Mouse (Mus musculus) fat pad, adult 2 months (tissue): ENCODE data around the gene Rock2.
"Not testable (repeated sequence)": the region's sequence is repeated elsewhere in the genome, so short reads cannot be mapped to it uniquely, and the experiment has no call there.

Experiments
- DNase-seq: peaks from one replicate; pipeline ENCODE4 v3.0.0-alpha.2; 2011; ENCODE audit warnings: low read depth, low spot score; ENCODE audit errors: extremely low read depth

Rock2 gene

DNA sequence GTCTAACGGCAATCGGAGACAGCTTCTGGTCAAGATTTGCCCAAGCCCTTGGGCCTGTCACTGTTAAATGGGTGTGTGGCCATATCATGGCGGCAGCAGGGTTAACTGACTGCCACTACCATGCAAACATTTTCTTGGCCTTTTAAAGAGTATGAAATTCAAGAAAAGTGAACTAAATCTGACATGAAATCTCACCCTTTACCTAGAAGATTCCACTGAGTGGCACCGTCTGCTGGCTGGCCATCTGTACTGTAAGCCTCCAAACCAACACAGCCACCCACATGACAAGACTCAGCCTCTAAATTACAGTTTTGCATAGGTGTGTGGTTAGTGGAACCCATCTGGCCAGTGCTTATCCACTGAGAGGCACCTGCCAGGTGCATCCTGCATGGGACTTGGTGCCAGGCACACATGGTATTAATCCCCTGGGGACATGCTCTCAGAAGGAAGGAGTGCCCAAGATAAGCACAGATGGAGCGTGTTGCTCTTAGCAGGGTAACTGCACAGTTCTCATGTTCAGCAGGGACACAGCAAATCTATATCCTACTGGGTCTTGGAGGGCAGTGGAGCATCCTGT, 102.3 kb downstream of the Rock2 start:
- DNase-seq = no peak

DNA sequence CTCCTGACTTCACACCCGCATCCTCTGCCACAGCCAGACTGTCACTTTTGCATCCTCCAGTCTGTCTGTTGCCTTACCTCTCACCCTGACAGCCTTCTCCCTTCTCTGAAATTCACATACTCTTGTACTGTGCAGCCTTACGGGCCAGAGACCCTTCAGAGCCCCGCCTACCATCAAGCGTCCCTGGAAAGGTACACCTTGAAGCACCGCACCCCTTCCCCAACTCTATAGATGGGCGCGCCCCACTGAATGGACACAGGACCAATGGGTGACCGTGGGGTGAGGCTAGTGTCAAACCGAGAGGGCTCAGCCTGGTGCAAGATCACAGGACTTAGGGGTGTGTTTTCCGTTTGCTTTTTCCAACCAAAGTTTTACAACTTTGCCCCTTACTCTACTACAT, 104.5 kb downstream of the Rock2 start:
- no peak for DNase-seq

DNA sequence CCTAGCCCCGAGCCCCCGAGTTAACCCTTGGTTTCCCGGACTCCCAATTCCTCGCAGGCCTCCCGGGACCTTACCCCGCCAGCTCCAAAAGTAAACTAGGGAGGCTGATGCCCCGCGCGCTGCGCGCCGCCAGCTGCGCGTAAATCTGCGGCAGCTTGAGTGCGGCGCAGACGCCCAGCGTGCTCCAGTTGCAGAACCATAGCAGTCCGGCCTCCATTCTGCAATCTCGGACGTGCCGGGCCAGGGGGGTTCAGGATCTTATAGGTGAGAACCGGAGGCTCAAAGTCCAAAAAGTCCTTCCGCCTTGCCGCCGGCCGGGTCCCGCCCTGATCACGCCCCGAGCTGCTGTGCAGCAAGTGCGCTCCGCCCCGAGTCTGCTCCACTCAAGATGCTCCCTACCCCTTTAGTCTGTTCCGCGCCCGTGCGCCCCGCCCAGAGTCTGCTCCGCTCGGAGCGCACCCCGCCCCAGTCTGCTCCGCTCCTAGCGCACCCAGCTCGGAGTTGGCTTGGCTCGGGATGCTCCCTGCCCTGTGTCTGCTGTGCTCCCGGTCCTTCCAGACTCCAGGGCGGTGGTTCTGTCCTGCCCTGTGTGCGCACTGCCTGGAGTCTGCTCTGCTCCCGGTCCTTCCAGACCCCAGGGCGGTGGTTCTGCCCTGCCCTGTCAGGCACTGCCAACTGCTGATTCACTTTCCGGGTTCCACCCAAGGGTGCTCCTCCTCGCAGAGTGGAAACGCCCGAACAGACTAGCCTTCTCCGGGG, 105.2 kb downstream of the Rock2 start, which contains the start of gene Pqlc3:
Gene Pqlc3 (minus strand): TSS at position 670 of the 759 bp plus-strand sequence.
- DNase-seq = no peak

DNA sequence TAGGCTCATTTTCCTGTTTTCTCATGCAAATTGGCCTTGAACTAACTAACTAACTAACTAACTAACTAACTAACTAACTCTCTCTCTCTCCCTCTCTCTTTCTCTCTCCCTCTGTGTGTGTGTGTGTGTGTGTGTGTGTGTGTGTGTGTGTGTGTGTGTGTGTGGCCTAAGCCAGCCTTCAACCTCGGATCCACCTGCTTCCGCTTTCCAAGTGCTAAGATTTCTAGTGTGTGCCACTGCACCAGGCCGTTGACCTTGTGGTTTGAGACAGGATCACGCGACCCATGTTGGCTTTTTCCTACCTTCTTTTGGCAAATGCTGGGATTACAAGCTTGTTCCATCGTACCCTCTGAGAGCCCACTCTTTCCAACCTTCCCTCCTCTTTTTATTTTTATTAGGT, 105.9 kb downstream of the Rock2 start:
- DNase-seq = no peak

DNA sequence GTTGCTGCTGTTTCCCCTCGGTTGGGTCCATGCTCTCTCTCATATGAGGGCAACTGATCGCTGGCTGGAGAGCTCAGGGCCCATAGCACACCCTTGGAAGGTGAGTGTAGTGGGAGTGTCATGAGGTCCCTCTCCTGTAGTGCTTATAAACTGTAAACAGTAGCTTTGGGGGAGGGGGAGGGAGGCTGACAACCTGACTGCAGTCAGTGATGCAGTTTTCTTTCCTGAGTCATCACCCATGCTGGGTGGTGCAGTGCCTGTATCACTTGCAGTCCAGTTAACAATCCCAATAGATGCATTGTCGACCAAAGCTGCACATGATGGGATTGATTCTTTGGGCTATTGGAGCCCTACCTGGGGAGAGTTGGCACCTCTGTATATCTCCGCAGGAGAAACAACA, 106.5 kb downstream of the Rock2 start:
- DNase-seq = no peak

DNA sequence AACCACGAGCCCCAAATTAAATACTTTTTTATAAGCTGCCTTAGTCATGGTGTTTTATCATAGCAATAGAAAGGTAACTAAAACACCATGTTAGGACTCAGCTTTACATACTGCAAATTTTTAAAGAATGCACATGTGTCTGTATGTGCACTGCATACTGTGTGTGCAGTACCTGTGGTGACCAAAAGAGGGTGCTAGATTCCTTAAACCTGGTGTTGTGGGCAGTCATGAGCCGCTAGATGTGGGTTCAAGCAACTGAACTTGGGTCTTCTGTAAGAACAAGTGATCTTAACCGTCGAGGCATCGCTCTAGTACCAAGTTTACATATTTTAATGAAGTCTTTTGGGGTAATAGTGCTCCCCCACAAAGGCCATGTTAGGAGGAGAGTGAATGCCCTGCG, 114.8 kb downstream of the Rock2 start:
- DNase-seq = no peak

DNA sequence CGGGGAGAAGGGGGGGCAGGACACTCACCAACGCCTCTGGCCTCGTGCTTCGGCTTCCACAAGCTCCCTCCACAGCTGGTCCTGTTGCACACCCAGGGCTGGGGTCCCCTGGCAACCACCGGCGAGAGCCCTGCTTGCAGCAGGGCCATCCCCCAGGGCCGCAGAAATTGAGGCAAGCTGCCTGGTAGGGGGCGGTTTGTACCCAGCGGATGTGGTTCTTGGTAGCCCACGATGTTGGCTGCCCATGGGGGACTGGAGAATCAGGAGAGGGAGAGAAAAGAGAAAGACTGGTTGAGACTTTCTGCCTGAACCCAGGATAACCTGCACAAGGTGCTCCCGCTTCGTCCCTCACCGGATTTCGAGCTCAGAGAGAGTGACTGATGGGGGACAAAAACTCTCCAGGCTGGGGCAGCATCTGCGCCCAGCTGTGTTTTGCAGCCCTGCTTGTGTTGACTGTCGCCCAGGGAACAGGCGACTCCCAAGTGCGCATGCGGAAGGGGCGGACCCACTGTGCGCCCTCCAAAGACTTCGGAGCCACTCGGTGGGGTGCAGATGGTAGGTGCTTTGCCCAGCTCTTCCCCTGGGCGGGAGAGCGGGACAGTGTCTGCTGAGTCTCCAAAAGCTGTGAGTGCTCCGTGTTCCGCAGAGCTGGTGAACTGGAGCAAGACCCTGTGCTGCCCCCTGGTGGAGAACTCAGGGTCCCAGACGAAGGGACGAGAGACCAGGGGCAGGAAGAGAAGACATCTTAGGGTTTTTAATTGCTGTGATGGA, 116.6 kb downstream of the Rock2 start, which contains the start of gene 2410004P03Rik:
Gene 2410004P03Rik (minus strand): TSS at position 628 of the 771 bp plus-strand sequence.
- DNase-seq = no peak

DNA sequence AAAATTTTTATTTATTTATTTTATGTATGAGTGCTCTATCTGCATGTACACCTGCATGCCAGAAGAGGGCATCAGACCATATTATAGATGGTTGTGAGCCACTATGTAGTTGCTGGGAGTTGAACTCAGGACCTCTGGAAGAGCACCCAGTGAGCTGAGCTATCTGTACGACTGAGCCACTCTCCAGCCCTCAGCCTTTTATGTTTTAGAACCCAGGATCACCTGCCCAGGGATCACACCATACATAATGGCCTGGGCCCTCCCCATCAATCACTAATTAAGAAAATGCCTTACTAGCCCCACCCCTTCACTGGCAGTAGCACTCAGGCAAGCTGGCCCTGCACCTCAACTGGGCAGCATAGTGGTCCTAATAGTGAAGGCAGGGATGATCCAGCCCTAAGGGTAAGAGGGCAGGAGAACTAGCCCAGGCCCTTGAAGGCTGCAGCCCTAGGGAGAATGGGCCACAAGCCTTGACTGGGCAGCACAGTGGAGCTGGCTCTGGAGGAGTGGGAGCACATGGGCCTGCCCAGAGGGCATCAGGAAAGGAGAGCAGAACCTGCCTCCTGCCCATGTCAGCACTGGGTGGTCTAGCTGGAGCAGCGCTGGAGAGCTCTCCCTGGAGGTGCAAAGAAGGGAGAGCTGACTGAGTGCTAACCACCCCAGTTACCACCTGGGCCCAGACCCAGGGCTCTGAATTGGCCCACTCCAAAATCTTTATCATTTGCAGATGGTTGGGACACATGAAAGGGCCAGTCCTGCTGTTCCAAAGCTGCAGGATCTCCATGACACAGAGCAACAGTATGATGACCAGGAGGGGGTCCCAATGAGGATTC, 117.6 kb downstream of the Rock2 start:
- DNase-seq = no peak

DNA sequence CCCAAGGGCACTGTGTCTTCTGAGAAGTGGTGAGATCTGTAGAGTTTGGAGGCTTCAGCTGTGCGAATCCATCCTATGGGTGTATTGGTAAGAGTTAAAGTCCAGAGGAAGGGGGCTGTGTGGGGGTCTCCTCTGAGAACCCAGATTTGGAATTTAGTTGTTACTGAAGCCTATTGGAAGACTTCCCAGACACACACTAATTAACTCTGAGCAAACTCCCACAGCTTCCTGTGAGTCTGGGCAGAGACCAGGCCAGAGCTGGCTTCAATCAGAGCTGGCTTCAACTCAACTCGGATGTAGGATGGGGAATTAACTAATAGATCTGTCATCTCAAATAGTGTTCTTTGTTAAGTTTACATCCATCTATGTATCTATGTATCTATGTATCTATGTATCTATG, 121.0 kb downstream of the Rock2 start:
- no peak for DNase-seq

DNA sequence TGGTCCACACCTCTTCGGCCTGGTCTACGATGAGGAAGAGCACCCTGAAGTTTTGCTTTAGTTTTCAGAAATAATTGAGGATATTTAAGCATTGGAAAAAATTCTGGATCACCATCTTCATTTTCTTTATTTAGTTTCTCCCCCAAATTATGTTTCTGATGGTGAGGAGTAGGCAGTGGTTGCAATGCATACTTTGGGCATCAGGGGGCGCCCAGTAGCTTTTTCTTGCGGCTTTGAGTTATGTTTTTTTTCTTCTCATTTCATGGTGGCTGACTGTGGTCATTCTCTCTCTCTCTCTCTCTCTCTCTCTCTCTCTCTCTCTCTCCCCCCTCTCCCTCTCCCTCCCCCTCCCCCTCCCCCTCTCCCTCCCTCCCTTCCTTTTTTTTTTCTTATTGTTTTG, 123.8 kb downstream of the Rock2 start:
- DNase-seq = no peak

DNA sequence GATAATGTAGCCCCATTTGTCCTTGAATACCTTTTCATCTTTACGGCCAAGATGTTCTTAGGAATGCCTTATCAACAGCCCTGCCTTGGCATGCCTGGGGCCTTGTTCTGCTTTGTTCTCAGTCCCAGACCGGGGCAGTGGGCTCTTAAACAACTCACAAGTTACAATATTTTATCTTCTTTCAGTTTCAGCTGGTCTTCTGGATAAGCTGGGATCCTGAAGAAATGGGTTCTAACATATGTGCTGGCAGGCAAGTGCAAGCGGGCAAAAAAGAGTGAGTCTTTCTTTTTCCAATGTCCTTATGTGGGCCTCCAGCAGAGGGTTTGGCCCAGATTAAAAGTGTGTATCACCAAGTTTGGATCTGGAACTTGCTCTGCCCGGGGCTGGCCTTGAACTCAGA, 126.4 kb downstream of the Rock2 start:
- not testable (repeated sequence) for DNase-seq

DNA sequence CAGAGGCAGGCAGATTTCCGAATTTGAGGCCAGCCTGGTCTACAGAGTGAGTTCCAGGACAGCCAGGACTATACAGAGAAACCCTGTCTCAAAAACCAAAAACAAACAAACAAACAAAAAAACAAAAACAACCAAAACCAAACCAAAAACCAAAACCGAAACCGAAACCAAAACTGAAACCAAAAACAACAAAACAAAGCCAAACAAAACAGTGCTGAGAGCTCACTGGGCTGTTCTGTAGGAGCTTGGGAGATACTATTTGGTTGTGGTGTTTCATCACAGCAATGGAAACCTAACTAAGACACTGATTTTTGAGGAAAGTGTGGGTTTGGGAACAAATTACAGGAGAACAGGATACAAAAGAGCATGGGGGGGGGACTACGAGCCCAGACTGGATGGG, 127.5 kb downstream of the Rock2 start:
- DNase-seq = no peak

DNA sequence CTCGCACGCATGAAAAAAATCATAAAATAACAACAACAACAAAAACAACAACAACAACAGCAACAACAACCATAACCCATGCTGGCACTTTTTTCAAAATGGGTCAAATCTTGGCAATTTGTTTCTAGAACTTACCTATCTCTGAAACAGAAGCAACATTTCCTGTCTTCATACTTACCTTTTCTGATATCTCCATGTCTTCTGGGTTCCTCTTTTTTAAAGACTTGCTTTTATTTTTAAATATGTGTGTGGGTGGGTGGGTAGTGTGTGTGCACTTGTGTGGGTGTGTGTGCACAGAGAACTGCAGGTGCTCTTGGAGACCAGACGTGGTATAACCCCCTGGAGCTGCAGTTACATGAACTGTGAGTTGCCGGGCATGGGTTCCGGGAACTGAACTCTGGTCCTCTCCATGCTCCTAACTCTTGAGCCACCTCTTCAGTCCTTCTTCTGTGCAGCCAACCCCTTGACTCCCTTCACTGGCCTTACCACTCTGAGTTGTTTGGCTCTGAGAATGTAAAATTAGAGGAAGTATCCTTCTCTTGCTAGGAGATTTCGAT, 129.9 kb downstream of the Rock2 start:
- DNase-seq = no peak

DNA sequence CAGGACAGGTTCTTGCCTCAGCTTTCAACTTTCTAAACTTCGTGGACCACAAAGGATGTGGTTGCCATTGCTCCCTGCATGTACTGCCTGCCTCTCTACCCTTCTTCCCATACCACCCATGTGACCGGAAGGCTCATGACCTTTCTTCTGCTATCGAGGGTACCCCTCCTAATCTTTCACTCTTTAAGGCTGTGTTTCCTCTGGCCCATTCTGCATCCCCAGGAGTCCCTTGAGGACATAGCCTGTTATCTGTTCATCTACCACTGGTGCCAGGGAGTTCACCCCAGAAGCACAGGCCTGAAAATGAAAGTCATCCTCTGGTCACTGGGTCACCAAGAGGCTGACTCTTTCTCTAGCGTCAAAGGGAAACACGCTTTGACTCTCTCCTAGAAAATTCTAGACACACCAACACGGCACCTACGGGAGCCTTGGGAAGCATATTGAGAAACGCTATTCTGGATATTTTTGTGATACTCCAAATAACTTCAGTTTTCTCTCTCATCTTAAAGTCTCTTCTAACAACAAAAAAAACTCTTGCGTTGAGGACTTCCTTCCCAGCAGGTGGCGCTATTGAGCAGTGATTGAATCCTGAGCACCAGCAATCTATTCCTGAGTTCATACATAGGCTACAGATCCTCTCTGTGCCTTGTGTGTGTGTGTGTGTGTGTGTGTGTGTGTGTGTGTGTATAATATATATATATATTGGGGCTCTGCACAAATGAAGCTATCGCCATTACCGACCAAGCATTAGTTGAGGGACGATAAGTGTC, 138.2 kb downstream of the Rock2 start:
- no peak for DNase-seq

DNA sequence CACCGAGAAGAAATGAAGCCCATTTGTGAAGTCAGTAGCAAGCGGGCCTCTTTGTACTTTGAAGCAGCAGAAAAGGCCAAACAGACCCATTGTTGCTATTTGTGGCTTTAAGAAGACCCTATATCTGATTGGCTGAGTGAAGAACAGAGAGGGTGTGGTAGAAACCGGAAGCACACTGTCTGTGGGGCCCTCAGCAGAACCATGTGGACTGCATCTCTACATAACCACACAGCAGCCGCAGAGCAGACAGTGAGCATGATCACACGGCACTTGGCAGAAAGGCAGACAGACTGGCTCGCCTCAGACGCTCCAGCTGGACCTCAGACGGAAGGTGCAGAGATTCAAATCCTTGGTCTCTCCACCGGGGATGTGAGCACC, 138.8 kb downstream of the Rock2 start:
- no peak for DNase-seq

DNA sequence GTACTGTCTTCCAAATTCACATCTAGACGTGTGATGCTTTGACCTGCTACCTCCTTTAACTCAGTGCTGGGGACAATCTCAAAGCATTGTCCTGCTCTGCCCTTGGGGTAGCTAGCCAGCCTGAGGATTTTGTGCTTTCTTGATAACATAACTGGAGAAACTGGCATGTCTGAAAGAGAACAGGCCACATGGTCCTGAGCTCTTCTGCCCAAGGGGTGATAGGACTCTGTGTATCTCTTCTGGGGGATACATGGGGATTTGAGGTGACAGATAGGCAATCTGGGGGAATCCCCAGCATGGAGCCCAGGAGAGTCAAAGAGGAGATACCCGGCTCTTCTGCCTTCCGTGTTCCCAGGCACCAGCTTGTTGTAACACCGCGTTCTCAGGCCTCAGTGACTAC, 140.0 kb downstream of the Rock2 start:
- no peak for DNase-seq

DNA sequence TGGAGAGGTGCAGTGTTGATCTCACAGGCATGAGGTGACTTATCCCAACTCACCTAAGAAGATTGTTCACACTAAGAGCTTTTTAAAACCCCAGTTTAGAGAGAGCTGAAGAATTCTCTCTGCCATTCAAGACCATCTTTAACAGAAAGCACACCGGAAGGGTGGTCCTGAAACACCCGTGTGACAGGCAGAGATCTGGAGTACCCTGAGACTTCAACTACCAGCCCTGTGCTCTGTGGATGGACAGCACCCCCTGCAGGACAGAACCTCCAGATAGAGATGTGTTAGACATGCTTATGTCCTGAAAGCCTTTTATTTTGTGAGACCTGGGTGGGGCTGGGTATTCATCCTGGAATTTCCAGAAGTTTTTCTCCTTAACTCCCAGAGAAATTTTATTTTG, 140.4 kb downstream of the Rock2 start:
- no peak for DNase-seq

DNA sequence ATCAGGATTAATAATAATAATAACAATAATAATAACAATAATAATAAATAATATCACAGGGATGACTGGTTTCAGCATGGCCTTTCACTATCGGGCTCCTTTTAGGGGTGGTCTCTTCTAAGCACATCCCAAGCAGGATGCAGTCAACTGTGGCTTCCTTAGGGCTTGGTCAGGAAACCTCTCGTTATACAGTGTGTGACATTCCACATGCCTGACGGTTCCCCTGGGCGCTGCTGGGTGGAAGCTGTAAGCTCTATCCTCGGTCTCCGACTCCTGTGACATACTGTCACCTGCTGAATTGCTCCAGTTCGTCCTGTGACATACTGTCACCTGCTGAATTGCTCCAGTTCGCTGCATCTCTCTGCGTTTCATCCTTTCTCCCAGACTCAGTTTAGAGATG, 141.8 kb downstream of the Rock2 start:
- no peak for DNase-seq

DNA sequence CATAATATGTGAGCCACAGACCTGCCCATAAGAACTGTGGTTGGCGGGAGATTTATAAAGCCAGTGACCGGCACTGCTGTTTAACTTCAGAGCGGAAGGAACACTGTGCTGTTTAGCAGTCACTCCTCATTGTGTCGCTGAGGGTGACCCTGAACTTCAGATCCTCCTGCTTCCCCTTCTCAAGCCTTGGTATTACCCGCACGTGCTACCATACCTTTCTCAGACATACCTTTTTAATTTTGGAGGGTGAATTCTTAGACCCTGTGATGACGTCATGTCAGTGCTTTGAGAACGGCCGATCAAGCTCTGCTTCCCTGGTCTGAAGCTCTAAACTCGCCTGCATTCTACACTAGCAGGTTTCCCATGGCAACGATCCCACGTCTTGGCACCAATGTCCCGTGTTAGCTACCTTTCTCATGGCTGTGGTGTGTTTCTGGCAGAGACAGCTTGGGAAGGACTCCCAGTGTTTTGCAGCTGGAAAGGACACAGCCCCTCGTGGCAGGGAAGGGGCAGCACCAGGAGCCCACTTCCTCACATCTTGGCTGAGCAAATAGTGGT, 142.4 kb downstream of the Rock2 start:
- no peak for DNase-seq
